Mouse (Mus musculus) lung, adult 2 months (tissue): ENCODE data around the gene Atp13a3.

ENCODE experiments used
- CTCF ChIP-seq: fragments of 200-500 bp; IDR thresholded peaks from 2 replicates; pipeline ENCODE4 v1.5.1; 2011; ENCODE audit warnings: mild to moderate bottlenecking, low read length, control low read depth; ENCODE audit not compliant: insufficient read depth
- POLR2A ChIP-seq: fragments of 200-500 bp; IDR thresholded peaks from 2 replicates; pipeline ENCODE4 v1.6.1; 2011; ENCODE audit warnings: low read depth, mild to moderate bottlenecking, control low read depth, low read length, borderline replicate concordance; ENCODE audit errors: extremely low read depth

DNA sequence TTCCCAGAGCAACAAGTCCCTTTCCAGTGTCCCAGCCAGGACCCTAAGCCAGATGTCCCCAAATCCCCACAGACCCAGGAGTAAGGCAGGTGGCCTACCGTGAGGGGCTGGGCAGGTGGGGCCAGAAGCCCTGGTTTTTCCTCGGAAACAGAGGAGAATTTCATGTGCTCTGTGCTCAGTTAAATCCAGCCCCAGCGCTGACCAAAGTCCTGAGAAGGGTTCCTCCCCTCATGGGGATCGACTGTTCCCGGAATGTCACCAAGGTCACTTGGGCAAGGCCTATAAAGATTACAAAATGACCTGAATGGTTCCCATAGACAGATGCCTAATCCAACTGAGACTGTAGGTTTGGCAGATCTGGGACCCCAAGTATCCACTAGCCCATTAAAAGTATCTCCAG lies 138.4 kb downstream of the Atp13a3 start, which contains the start of gene Cpn2:
- TF ChIP-seq POLR2A (no peak), CTCF (no peak)
